Mouse (Mus musculus): Measurements from ENCODE around the gene Gga3. TPM values are rescaled to one million over a fixed set of nuclear protein-coding genes. Genes with fewer than 3 reads are reported as not detected.

Gene Gga3
- polyA plus RNA-seq, 1 experiment from 2014 or later, result 18.6 TPM

GRCm38 (mm10) chr11:115584376-115585073 is 19.3 kb downstream of the Gga3 start:
- H3K4me2 ChIP-seq (replicated peaks; ENCODE audit: low read depth, low read length), result no peak overlapping the region
- no peak overlapping the region for H3K4me3 ChIP-seq (ENCODE audit: low read depth, low read length)
- no peak for ATAC-seq (ENCODE audit: insufficient number of reproducible peaks, insufficient read depth, low FRiP score, low read depth)
- no peak overlapping the region for H3K27ac ChIP-seq (ENCODE audit: low read length)
- peaks cover 90% of the 10 kb centered on the region for H3K36me3 ChIP-seq (ENCODE audit: control insufficient read depth, insufficient read depth, low read length)
- no peaks in the 10 kb centered on the region for H3K9me3 ChIP-seq (ENCODE audit: control insufficient read depth, low read depth, low read length)
- no peaks in the 10 kb centered on the region for H3K4me1 ChIP-seq (ENCODE audit: control insufficient read depth, insufficient read depth, low read length)
- H3K9ac ChIP-seq (replicated peaks; ENCODE audit: low read depth, low read length), result no peak overlapping the region
- WGBS, result 82% methylated on average over 10 of the region's 10 CpGs
- H3K27me3 ChIP-seq (ENCODE audit: control insufficient read depth, insufficient read depth, low read length), result no peaks in the 10 kb centered on the region

DNA sequence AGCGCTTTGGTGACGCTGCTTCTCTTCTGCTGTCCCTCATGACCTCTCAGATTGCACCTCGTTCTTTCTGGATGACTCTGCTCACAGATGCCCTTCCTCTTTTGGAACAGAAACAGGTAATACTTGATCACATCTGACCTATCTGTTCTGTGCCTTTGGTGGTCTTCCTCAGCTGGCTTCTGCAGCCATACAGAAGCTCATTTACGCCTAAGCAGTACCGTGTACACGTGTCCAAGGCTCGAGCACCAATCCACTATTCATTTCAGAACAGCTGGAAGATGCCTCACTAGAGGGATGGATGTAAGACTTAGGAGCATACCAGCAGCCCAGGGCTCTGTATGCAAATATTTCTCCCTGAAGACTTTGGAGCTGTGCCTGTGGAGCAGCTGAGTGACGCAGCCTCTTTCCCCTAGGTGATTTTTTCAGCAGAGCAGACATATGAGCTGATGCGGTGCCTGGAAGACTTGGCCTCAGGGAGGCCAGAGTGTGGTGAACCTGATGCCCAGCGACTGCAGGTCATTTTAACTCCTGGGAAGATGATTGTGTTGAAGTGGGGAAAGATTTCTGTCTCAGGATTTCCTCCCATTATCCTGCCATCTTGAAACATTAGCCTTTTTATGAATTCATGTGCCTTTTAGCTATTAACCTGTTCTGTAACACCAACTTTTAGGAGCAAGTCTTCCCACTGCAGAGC is 20.8 kb downstream of the Gga3 start:
- no peak for ATAC-seq (ENCODE audit: insufficient number of reproducible peaks, insufficient read depth, low FRiP score, low read depth)
- Histone ChIP-seq H3K4me2 (replicated peaks; ENCODE audit: low read depth, low read length) (no peak overlapping the region), H3K9ac (replicated peaks; ENCODE audit: low read depth, low read length) (no peak overlapping the region), H3K27me3 (ENCODE audit: control insufficient read depth, insufficient read depth, low read length) (no peaks in the 10 kb centered on the region), H3K4me1 (ENCODE audit: control insufficient read depth, insufficient read depth, low read length) (no peaks in the 10 kb centered on the region), H3K9me3 (ENCODE audit: control insufficient read depth, low read depth, low read length) (no peaks in the 10 kb centered on the region), H3K27ac (ENCODE audit: low read length) (no peak overlapping the region), H3K4me3 (ENCODE audit: low read depth, low read length) (no peak overlapping the region), H3K36me3 (ENCODE audit: control insufficient read depth, insufficient read depth, low read length) (peaks cover 95% of the 10 kb centered on the region)
- WGBS, result 77% methylated on average over 10 of the region's 10 CpGs

DNA sequence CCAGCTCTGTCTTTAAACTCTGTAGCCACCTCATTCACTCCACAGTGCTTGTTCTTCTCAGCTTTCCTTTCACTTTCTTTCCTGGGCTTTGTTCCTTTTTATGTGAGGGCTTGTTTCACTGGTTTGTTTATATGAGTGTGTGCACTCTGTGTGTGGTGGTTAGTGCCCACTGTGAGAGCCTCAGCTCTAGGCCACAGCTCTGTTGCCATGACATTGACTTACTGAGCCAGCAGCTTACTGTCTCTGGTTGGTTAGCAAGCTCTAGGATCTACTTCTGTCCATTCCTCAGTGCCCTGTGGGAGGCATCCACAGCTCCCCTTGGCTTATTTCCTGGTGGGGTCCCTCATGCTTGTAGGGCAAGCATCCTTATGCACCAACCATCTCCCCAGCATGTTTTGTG is 24.8 kb downstream of the Gga3 start:
- H3K27me3 ChIP-seq (ENCODE audit: control insufficient read depth, insufficient read depth, low read length), result no peaks in the 10 kb centered on the region
- no peaks in the 10 kb centered on the region for H3K9me3 ChIP-seq (ENCODE audit: control insufficient read depth, low read depth, low read length)
- no peaks in the 10 kb centered on the region for H3K4me1 ChIP-seq (ENCODE audit: control insufficient read depth, insufficient read depth, low read length)
- H3K9ac ChIP-seq (replicated peaks; ENCODE audit: low read depth, low read length), result no peak overlapping the region
- H3K4me2 ChIP-seq (replicated peaks; ENCODE audit: low read depth, low read length), result no peak overlapping the region
- ATAC-seq (ENCODE audit: insufficient number of reproducible peaks, insufficient read depth, low FRiP score, low read depth), result no peak
- peaks cover 61% of the 10 kb centered on the region for H3K36me3 ChIP-seq (ENCODE audit: control insufficient read depth, insufficient read depth, low read length)
- H3K27ac ChIP-seq (ENCODE audit: low read length), result no peak overlapping the region
- H3K4me3 ChIP-seq (ENCODE audit: low read depth, low read length), result no peak overlapping the region

DNA sequence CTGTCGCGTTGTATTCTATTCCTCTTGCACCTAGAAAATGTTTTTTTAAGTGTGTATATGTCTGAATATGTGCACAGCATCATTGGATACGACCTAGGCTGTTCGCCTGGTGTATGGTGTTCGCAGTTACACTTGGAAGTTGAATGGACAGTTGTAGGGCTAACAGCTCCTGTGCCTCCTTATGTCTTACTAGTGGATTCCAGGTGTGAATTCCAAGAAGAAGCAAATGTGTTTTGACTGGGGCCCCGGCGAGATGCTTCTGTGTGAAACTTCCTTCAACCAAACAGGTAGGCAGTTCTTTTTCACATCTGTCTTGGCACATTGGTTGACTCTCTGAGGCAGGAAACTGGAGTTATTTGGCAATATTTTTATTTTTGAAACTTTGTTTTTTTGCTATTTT is 38.9 kb downstream of the Gga3 start:
- 14% methylated on average over 7 of the region's 7 CpGs for WGBS
- no peaks in the 10 kb centered on the region for H3K9me3 ChIP-seq (ENCODE audit: control insufficient read depth, low read depth, low read length)
- H3K4me3 ChIP-seq (ENCODE audit: low read depth, low read length), result peak overlapping the region; percentile 97
- no peak for ATAC-seq (ENCODE audit: insufficient number of reproducible peaks, insufficient read depth, low FRiP score, low read depth)
- peaks cover 7% of the 10 kb centered on the region; the same call in 1 of the 2 replicates for H3K4me1 ChIP-seq (ENCODE audit: control insufficient read depth, insufficient read depth, low read length)
- no peaks in the 10 kb centered on the region for H3K27me3 ChIP-seq (ENCODE audit: control insufficient read depth, insufficient read depth, low read length)
- peak overlapping the region; percentile 61 for H3K4me2 ChIP-seq (replicated peaks; ENCODE audit: low read depth, low read length)
- peaks cover 37% of the 10 kb centered on the region for H3K36me3 ChIP-seq (ENCODE audit: control insufficient read depth, insufficient read depth, low read length)
- peak overlapping the region; percentile 76 for H3K9ac ChIP-seq (replicated peaks; ENCODE audit: low read depth, low read length)
- no peak overlapping the region for H3K27ac ChIP-seq (ENCODE audit: low read length)

DNA sequence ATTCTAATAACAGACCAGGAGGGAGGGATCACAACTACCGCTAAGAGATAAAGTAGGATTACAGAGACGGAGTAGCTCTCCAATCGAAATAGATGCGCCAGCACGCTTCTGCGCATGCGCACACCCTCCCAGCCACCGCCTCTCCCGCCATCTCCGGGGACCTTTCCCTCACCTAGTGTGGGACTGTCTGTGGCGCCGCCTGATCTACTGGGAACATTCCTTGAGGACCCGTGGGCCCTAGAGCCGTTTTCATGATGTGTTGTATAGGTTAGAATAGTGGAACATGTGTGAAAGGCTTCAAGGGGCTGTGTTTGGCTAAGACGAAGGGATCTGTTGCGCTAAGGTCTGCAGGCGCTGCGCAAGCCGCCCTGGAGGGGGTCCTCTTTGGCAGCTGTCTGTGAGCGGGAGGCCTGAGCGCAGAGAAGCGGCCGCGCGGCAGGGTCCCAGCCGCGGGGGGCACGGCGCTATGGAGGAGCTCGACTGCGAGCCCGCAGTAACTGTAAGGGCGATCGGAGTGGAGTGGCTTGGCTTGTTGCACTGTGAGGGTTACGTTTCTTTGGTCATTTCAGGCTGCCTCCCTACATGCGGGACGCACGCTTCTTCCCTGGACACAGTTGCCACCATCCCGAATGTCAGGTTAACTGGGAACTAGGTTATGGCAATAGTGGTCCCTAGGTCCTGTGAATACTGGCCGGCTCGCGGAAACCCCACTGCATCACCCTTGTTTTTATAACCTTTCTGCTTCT is 39.6 kb downstream of the Gga3 start, which contains the start of gene Nup85:
Gene Nup85, plus strand, starts transcription at position 371 of the 746 bp plus-strand sequence.
- Histone ChIP-seq H3K36me3 (ENCODE audit: control insufficient read depth, insufficient read depth, low read length) (peaks cover 30% of the 10 kb centered on the region), H3K27me3 (ENCODE audit: control insufficient read depth, insufficient read depth, low read length) (no peaks in the 10 kb centered on the region), H3K4me1 (ENCODE audit: control insufficient read depth, insufficient read depth, low read length) (peaks cover 7% of the 10 kb centered on the region; the same call in 1 of the 2 replicates), H3K4me2 (replicated peaks; ENCODE audit: low read depth, low read length) (peak within 1 kb of the TSS; percentile 61), H3K4me3 (ENCODE audit: low read depth, low read length) (peak within 1 kb of the TSS; percentile 97), H3K9ac (replicated peaks; ENCODE audit: low read depth, low read length) (peak within 1 kb of the TSS; percentile 76), H3K27ac (ENCODE audit: low read length) (peak within 1 kb of the TSS; percentile 82; the same call in 1 of the 2 replicates), H3K9me3 (ENCODE audit: control insufficient read depth, low read depth, low read length) (no peaks in the 10 kb centered on the region)
- under 1% methylated on average over 42 of the region's 42 CpGs for WGBS
- ATAC-seq (ENCODE audit: insufficient number of reproducible peaks, insufficient read depth, low FRiP score, low read depth), result peak; percentile 93

- WGBS, result 48% methylated on average over 4 of the region's 4 CpGs
- peak overlapping the region; percentile 82; the same call in 1 of the 2 replicates for H3K27ac ChIP-seq (ENCODE audit: low read length)
- no peak for ATAC-seq (ENCODE audit: insufficient number of reproducible peaks, insufficient read depth, low FRiP score, low read depth)
- peak overlapping the region; percentile 97; the same call in 1 of the 2 replicates for H3K4me3 ChIP-seq (ENCODE audit: low read depth, low read length)
- H3K9ac ChIP-seq (replicated peaks; ENCODE audit: low read depth, low read length), result peak overlapping the region; percentile 32; the same call in 1 of the 2 replicates
- no peaks in the 10 kb centered on the region for H3K9me3 ChIP-seq (ENCODE audit: control insufficient read depth, low read depth, low read length)
- peak overlapping the region; percentile 61 for H3K4me2 ChIP-seq (replicated peaks; ENCODE audit: low read depth, low read length)
- H3K27me3 ChIP-seq (ENCODE audit: control insufficient read depth, insufficient read depth, low read length), result no peaks in the 10 kb centered on the region
- H3K4me1 ChIP-seq (ENCODE audit: control insufficient read depth, insufficient read depth, low read length), result peaks cover 7% of the 10 kb centered on the region; the same call in 1 of the 2 replicates
- peaks cover 22% of the 10 kb centered on the region for H3K36me3 ChIP-seq (ENCODE audit: control insufficient read depth, insufficient read depth, low read length)
These were observed 40.4 kb downstream of the Gga3 start for GRCm38 (mm10) chr11:115563406-115563805.

GRCm38 (mm10) chr11:115555717-115556116 is 48.1 kb downstream of the Gga3 start:
- H3K4me2 ChIP-seq (replicated peaks; ENCODE audit: low read depth, low read length), result no peak overlapping the region
- H3K4me1 ChIP-seq (ENCODE audit: control insufficient read depth, insufficient read depth, low read length), result no peaks in the 10 kb centered on the region
- no peak overlapping the region for H3K4me3 ChIP-seq (ENCODE audit: low read depth, low read length)
- 72% methylated on average over 17 of the region's 17 CpGs for WGBS
- no peaks in the 10 kb centered on the region for H3K27me3 ChIP-seq (ENCODE audit: control insufficient read depth, insufficient read depth, low read length)
- H3K9ac ChIP-seq (replicated peaks; ENCODE audit: low read depth, low read length), result no peak overlapping the region
- ATAC-seq (ENCODE audit: insufficient number of reproducible peaks, insufficient read depth, low FRiP score, low read depth), result no peak
- no peaks in the 10 kb centered on the region for H3K9me3 ChIP-seq (ENCODE audit: control insufficient read depth, low read depth, low read length)
- no peak overlapping the region for H3K27ac ChIP-seq (ENCODE audit: low read length)
- no peaks in the 10 kb centered on the region for H3K36me3 ChIP-seq (ENCODE audit: control insufficient read depth, insufficient read depth, low read length)

DNA sequence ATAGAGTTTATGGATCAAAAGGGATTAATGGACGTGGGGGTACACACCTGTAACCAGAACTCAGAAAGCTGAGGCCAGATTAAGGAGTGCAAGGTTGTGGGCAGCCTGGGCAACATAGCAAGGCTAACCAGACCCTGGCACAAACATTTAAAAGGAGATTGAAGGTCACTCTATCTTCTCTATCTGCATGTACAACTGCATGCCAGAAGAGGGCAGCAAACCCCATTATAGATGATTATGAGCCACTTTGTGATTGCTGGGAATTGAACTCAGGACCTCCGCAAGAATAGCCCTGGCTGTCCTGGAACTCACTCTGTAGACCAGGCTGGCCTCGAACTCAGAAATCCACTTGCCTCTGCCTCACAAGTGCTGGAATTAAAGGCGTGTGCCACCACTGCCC is 51.1 kb downstream of the Gga3 start:
- 59% methylated on average over 4 of the region's 4 CpGs for WGBS

More for the DNA sequence above, 51.1 kb downstream of the Gga3 start:
- Histone ChIP-seq H3K4me1 (ENCODE audit: control insufficient read depth, insufficient read depth, low read length) (no peaks in the 10 kb centered on the region), H3K9me3 (ENCODE audit: control insufficient read depth, low read depth, low read length) (no peaks in the 10 kb centered on the region), H3K4me3 (ENCODE audit: low read depth, low read length) (no peak overlapping the region), H3K27me3 (ENCODE audit: control insufficient read depth, insufficient read depth, low read length) (no peaks in the 10 kb centered on the region), H3K9ac (replicated peaks; ENCODE audit: low read depth, low read length) (no peak overlapping the region), H3K36me3 (ENCODE audit: control insufficient read depth, insufficient read depth, low read length) (no peaks in the 10 kb centered on the region), H3K4me2 (replicated peaks; ENCODE audit: low read depth, low read length) (no peak overlapping the region), H3K27ac (ENCODE audit: low read length) (no peak overlapping the region)
- no peak for ATAC-seq (ENCODE audit: insufficient number of reproducible peaks, insufficient read depth, low FRiP score, low read depth)

All from stomach, embryonic 14.5 days (tissue).